Mouse (Mus musculus): Measurements from ENCODE around the gene Angptl1.

Gene Angptl1

GRCm38 (mm10) chr1:156870616-156871015 lies 32.3 kb downstream of the Angptl1 start:
- DNase-seq (ENCODE audit: low read depth, low spot score): no peak

- no peak for DNase-seq (ENCODE audit: low read depth, low spot score)
These were observed 46.4 kb downstream of the Angptl1 start for GRCm38 (mm10) chr1:156884782-156885181.

- DNase-seq (ENCODE audit: low read depth, low spot score): no peak
These were observed 47.5 kb downstream of the Angptl1 start for GRCm38 (mm10) chr1:156885879-156886278.

GRCm38 (mm10) chr1:156888830-156889229 lies 50.5 kb downstream of the Angptl1 start:
- no peak for DNase-seq (ENCODE audit: low read depth, low spot score)

GRCm38 (mm10) chr1:156891561-156891960 lies 53.2 kb downstream of the Angptl1 start:
- DNase-seq (ENCODE audit: low read depth, low spot score): peak; percentile 16

GRCm38 (mm10) chr1:156901689-156902088 lies 63.3 kb downstream of the Angptl1 start:
- peak; percentile 33 for DNase-seq (ENCODE audit: low read depth, low spot score)

- DNase-seq (ENCODE audit: low read depth, low spot score): no peak
These were observed 65.5 kb downstream of the Angptl1 start for GRCm38 (mm10) chr1:156903899-156904298.

GRCm38 (mm10) chr1:156905660-156906059 lies 67.3 kb downstream of the Angptl1 start:
- DNase-seq (ENCODE audit: low read depth, low spot score): no peak

GRCm38 (mm10) chr1:156909265-156909664 lies 70.9 kb downstream of the Angptl1 start:
- DNase-seq (ENCODE audit: low read depth, low spot score): no peak

GRCm38 (mm10) chr1:156909866-156910265 lies 71.5 kb downstream of the Angptl1 start:
- DNase-seq (ENCODE audit: low read depth, low spot score): no peak

Measured in CD4-positive, CD25-positive, alpha-beta regulatory T cell, adult 2 months (primary cell).